Mouse (Mus musculus) CD4-positive helper T cell, adult 2 months (primary cell): Measurements from ENCODE around the gene Smo.

Experiments
- DNase-seq: peaks from one replicate; pipeline ENCODE4 v3.0.0-alpha.2; 2012; ENCODE audit warnings: low read depth, missing footprints, low spot score

The Smo gene

DNA sequence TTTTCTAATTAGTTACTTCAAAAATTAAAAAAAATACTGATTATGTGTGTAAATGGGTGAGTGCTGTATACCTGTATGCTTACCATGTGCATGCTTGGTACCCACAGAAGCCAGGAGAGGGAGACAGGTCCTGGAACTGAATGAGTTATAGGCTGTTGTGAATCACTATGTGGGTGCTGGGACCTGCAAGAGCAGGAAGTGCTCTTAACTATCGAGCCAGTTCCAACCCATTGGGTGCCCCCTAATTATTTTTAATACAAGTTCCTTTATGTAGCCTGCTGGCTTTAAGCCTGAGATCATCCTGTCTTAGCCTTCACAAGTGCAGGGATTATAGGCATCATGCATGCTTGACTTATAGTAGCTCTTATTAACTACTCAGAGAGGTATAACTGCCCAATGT lies 38.9 kb downstream of the Smo start:
- no peak for DNase-seq

DNA sequence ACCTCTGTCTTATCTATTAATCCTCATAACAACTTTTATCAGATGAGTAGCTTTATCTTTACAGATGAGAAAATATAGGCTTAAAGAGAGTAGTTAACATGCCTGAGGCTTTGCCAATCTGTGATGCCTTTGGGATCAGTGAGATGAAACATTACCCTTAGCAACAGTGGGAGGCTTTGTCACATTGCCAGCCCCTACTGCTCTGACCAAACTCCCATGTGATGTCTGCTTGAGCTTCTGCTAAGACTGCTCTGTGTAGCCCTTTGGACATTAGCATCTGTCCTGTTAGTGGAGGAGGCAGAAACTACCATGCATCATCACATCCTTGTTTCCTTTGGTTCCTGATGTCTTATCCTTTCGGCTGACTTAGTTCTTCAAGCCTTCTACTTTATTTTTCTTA lies 40.3 kb downstream of the Smo start:
- DNase-seq = no peak

DNA sequence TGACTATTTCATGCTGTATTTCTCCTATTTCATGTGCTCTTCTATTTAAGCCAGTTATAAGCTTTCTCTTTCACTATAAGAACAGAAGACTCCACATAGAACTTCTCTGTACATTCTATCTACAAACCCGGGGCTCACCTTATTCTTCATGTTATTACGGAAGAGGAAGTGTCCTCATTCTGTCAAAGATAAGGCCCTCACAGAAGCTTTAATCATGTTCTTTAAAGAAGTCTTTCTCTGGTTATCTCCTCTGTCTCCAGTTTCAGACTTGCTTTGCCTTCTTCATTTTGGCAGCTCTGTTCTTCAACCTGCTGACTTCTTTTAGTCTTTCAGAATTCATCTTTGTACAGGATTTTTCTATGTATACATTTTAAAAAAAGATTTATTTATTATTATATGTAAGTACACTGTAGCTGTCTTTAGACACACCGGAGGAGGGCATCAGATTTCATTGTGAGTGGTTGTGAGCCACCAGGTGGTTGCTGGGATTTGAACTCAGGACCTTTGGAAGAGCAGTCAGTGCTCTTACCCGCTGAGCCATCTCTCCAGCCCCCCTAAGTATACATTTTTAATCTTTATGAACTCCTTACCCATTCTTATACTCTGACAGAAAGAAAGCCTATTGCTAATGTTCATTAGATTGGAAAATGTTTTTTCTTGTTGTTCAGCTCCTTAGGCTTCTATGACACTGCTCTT lies 41.4 kb downstream of the Smo start:
- no peak for DNase-seq

DNA sequence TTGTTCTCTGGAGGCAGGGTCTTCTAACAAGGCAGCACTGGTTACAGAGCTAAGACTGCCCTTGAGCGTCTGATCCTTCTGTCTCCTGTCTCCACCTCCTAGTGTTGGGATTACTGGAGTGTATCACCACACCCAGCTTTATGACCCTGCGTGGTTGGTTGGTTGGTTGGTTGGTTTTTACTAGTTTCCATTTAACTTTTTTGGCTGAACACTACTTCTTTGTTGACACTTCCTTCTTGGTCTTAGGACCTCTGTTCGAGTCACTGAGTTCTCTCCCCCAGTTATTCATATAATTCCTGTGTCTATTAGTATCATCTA lies 41.9 kb downstream of the Smo start:
- no peak for DNase-seq

DNA sequence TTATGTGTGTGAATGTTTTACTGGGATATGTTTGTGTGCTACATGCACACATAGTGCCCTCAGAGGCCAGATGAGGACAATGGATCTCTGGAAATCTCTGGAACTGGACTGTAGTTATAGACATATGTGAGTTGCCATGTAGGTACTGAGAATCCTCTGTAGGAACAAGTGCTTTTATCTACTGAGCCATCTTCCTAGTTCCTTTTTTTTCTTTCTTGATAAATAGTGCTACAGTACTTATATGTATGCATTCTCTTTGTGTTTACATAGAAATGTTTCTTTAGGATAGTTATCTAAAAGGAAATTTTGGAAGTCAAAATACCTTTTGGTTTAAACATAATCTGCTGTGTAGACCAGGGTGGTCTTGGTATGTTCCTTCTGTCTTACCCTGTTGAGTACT lies 44.8 kb downstream of the Smo start:
- DNase-seq = no peak

DNA sequence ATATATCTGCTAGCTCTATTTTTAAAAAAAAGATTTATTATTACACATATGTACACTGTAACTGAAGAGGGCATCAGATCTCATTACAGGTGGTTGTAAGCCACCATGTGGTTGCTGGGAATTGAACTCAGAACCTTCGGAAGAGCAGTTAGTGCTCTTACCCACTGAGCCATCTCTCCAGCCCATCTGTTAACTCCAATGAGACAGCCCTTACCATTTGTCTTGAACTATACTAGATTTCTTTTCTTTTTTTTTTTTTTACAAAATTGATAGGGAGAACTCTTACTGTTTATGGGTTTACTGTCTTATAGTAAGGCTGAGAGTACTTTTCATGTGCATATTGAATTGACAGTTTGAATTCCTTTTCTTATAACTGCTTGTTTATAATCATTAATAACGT lies 45.3 kb downstream of the Smo start:
- no peak for DNase-seq

- no peak for DNase-seq
Observed at GRCm38 (mm10) chr6:29782239-29782638, 46.9 kb downstream of the Smo start.

GRCm38 (mm10) chr6:29783960-29784359 lies 48.7 kb downstream of the Smo start:
- no peak for DNase-seq

GRCm38 (mm10) chr6:29784413-29785021 lies 49.2 kb downstream of the Smo start:
- DNase-seq = no peak

DNA sequence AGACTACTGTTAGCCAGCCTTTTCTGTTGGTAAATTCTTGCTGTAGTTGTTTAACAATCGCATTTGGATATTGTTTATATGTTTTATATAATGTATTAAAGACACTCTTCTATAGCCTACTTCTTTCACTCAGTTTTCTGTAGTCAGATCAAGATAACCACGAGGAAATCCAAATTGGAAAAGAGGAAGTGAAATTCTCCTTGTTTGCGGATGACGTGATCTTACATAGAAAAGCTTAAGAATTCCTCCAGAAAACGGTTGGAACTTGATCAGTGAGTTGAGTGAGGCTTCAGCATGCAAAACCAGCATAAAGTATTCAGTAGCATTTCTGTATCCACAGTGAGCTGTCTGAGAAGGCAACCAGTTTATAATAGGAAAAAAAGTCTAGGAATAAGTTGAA lies 50.5 kb downstream of the Smo start:
- no peak for DNase-seq

GRCm38 (mm10) chr6:29788779-29789350 lies 53.6 kb downstream of the Smo start:
- DNase-seq = no peak

DNA sequence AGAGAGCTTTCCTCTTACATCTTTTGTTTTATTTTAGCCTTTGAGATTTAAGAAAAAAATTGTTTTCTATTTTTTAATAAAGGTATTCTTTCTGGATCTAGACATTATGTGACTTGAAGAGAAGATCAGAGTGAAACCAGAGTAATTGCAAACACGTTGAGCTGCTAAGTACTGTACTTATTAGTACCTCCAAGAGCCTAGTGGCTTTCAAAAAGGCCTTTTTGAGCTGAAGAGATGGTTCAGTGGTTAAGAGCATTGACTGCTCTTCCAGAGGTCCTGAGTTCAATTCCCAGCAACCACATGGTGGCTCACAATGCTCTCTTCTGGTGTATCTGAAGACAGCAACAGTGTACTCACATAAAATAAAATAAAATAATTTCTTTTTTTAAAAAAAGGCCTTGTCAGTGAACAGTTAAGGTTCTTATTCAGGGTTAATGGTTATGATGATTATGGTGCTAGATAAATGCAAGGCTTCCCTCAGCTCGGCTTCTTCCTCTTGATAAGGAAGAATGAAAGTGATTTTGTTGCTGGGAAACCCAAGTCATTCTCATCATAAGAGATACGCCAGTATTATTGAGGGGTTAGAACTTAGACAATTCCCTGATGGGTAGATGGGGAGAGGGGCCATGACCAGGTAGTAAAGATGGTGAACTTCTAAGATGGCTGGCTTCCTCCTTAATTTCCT lies 54.9 kb downstream of the Smo start:
- no peak for DNase-seq

DNA sequence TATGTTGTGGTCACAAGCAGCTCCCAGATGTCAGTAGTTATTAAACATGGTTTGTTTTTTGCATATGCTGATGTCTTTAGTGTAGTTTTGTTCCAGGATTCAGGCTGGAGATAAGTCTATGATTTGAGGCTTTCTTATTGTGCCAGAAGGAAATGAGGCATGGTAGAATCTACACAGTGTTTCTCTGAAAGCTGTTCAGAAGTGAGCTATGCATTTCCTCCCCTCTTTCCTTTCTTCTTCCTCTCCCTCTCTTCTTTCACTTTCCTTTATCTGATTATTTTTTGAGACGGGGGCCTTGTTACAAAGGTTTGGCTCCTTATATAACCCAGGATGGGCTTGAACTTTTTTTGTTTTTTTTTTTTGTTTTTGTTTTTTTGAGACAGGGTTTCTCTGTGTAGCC lies 58.2 kb downstream of the Smo start:
- DNase-seq = peak; percentile 26

GRCm38 (mm10) chr6:29794582-29794981 lies 59.3 kb downstream of the Smo start:
- no peak for DNase-seq

- no peak for DNase-seq
Observed at GRCm38 (mm10) chr6:29802979-29803378, 67.7 kb downstream of the Smo start.

DNA sequence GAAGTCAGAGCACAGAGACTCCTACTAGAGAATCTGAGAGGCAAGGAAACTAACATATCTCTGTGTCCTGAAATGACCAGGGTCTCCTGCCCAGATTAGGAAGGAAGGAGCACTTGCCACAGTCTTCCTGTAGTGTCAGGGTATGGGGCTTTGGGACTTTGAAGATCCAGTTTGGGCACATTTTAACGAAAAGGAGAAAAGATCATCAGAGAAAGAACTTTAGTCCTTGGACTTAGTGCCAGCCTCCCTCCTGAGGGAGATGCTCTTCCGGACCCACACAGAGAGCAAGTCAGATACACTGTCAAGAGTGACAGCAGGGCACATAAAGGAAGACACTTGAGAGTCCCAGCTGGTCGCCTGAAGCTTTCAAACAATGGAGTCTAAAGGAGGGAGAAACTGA lies 68.7 kb downstream of the Smo start:
- DNase-seq = no peak

DNA sequence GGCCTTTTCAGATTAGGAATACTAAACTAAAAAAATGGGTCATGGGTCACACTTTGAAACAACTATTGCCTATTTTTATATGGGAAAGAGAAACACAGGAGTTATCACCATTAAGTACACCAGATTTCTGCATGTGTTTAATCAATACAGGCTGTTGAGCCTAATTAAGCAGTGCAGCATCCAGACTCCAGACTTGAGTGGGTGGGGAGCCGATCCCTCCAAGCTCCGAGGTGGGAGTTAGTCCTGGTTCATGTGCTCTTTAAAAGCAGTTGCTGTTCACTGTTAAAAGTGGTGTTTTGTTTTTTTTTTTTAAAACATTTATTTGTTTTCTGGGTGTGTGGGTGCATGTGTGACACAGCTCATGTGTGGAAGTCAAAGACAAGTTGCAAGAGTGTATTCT lies 70.1 kb downstream of the Smo start:
- DNase-seq = no peak
